In the genomic region with DNA sequence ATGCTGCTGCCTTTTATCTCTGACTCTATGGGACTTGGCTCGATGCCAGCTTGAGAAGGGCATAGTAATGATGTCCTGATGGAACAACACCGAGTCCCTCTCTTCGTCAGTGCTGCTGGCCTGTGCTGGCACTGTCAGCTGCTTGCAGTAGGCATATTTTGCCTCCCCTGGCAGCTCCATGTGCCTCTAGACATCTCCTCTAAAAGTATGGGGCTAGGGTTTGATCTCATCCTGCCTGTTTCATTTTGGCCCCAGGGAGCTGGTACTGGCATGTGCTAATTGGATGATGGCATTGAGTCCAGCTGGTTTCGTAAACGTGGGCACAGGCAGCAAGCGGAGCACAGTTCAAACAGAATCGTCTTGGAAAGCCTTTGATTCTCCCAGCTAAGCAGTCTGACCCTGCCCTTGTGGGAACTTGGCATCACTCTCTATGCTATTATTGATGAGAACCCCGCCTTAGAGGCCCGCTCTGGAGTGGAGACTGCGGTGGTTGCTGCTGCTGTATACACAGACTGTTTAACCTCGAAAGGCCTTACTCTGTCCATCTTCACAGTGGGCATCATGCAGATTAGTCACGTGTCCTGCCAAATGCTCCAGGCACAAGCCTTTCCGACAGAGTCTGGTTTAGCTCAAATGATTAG, we compare ENCODE assay signal across 10 mouse cellular contexts.
DNase-seq lines count a peak whose midpoint lies in the region; ATAC-seq lines count a peak whose summit lies in the region.
"Had no signal": no experiment of that assay in that cellular context is flagged by ENCODE, and none has a peak within 500 bp of the region (broad histone marks: within the 10 kb centered on the region; RNA-seq: fewer than 3 reads in every experiment).

No protein-coding gene starts in this region.

- H3K27me3 ChIP-seq in embryonic facial prominence, embryonic 14.5 days (replicated peaks; ENCODE audit: control insufficient read depth, insufficient read depth, low read length), result no peaks in the 10 kb centered on the region
- no peaks in the 10 kb centered on the region for H3K27me3 ChIP-seq in embryonic facial prominence, embryonic 10.5 days (replicated peaks; ENCODE audit: low read depth, poor library complexity, severe bottlenecking)
- H3K27me3 ChIP-seq: heart, embryonic 13.5 days had no signal

- no peaks in the 10 kb centered on the region for H3K36me3 ChIP-seq in embryonic facial prominence, embryonic 14.5 days (ENCODE audit: control insufficient read depth, insufficient read depth, low read length)
- H3K36me3 ChIP-seq in embryonic facial prominence, embryonic 10.5 days (replicated peaks), result no peaks in the 10 kb centered on the region
- H3K36me3 ChIP-seq: heart, embryonic 13.5 days had no signal

- 48% methylated on average over 13 of the region's 13 CpGs for WGBS in embryonic facial prominence, embryonic 14.5 days
- whole genome bisulfite sequencing in embryonic facial prominence, embryonic 10.5 days, result 75% methylated on average over 13 of the region's 13 CpGs

- DNase-seq in embryonic facial prominence, embryonic 14.5 days (ENCODE audit: low spot score), result peak; percentile 44
- DNase-seq in embryonic facial prominence, embryonic 10.5 days (ENCODE audit: low spot score), result no peak
- DNase-seq in retina, postnatal 1 day, result peak; percentile 55
- no peak for DNase-seq in retina, embryonic 14.5 days (ENCODE audit: low spot score)
- peak; percentile 38 for DNase-seq in layer of hippocampus, adult 9-11 months
- no peak for DNase-seq in urinary bladder, adult 18-20 months (ENCODE audit: low spot score in 2 of 2)
- DNase-seq in thymus, postnatal 14 days, result no peak

- no peak overlapping the region for H3K4me3 ChIP-seq in embryonic facial prominence, embryonic 14.5 days (ENCODE audit: low read depth, low read length)
- H3K4me3 ChIP-seq in embryonic facial prominence, embryonic 10.5 days, result no peak overlapping the region
- H3K4me3 ChIP-seq: heart, embryonic 13.5 days had no signal

- H3K4me2 ChIP-seq in embryonic facial prominence, embryonic 14.5 days (ENCODE audit: low read depth, low read length), result no peak overlapping the region
- H3K4me2 ChIP-seq: heart, embryonic 13.5 days had no signal

- H3K9me3 ChIP-seq in embryonic facial prominence, embryonic 14.5 days (ENCODE audit: control insufficient read depth, low read length), result no peaks in the 10 kb centered on the region
- no peaks in the 10 kb centered on the region for H3K9me3 ChIP-seq in embryonic facial prominence, embryonic 10.5 days
- H3K9me3 ChIP-seq: heart, embryonic 13.5 days had no signal

- no peak overlapping the region for H3K9ac ChIP-seq in embryonic facial prominence, embryonic 14.5 days (ENCODE audit: low read depth, low read length)
- H3K9ac ChIP-seq: heart, embryonic 13.5 days had no signal

- ATAC-seq in embryonic facial prominence, embryonic 14.5 days (ENCODE audit: low read depth), result 0 out of 2 replicates have a peak, but pooled peaks have one; percentile 26
- ATAC-seq in erythroid progenitor cell, adult 5-6 weeks (replicated peaks; ENCODE audit: low FRiP score, poor library complexity, severe bottlenecking), result no peak

- H3K4me1 ChIP-seq in embryonic facial prominence, embryonic 14.5 days (ENCODE audit: control insufficient read depth, insufficient read depth, low read length), result no peaks in the 10 kb centered on the region
- peaks cover 3% of the 10 kb centered on the region; the same call in 1 of the 2 replicates for H3K4me1 ChIP-seq in embryonic facial prominence, embryonic 10.5 days

- H3K27ac ChIP-seq in embryonic facial prominence, embryonic 14.5 days (replicated peaks; ENCODE audit: low read depth, low read length), result no peak overlapping the region
- no peak overlapping the region for H3K27ac ChIP-seq in embryonic facial prominence, embryonic 10.5 days (replicated peaks)
- H3K27ac ChIP-seq: heart, embryonic 13.5 days; macrophage had no signal

Comparison
In these comparisons a context has a peak if more than half of its experiments do, and no peak if none do; other contexts are left out.
1. DNase-seq: peak in embryonic facial prominence, embryonic 14.5 days (single experiment), retina, postnatal 1 day (single experiment) and layer of hippocampus, adult 9-11 months (single experiment); none in embryonic facial prominence, embryonic 10.5 days (single experiment), retina, embryonic 14.5 days (single experiment), urinary bladder, adult 18-20 months (0 of 2) and thymus, postnatal 14 days (single experiment).